Mouse (Mus musculus) MEL (cell line): ENCODE results near the gene Rnf111.

Experiments
- CHD1 ChIP-seq: IDR thresholded peaks from 2 replicates; pipeline ENCODE4 v1.6.1; 2012; ENCODE audit warnings: low read depth, mild to moderate bottlenecking, inconsistent platforms, low read length, improper control_type of control experiment
- E2F4 ChIP-seq: IDR thresholded peaks from 2 replicates; pipeline ENCODE4 v1.6.1; 2011; ENCODE audit warnings: low read depth, low read length, improper control_type of control experiment, borderline replicate concordance

DNA sequence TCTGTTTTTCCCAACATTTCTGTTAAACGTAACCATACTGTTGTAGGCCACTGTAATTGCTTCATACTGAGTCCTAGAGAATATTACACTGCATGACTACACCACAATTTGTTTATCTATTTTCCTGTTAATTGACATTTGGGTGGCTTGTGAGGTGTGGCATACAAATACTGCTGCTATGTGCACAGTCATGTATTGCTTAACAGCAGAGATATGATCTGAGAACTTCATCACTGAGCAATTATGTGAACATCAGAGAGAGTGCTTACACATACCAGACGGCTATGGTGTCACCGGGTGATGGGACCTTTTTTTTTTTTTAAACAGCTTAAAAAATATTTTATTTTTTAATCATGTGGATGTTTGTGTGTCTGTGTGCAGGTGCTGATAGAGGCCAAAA is 29.8 kb upstream of the Rnf111 start:
- no peak for TF ChIP-seq CHD1
- no peak for TF ChIP-seq E2F4
